In the genomic region with DNA sequence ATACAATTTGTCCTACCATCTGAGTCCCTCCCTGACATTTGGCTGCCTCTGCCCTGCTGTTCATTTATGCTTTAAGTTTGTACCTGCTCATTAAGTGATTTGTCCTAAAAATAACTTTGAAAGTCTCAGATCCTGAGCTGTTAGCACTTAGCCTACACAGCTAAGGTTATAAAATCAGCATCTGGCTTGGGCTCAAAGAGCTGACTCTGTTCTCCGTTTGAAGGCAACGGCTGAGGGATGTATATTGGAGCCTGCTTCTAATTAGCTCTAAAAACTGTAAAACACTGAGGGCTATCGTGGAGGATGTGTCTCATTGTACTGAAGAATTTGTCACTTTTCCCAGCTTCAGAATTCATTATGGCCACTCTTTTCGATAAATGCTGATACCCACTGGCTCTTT, we compare ENCODE assay signal across 27 mouse cellular contexts.
DNase-seq lines count a peak whose midpoint lies in the region; ATAC-seq and TF ChIP-seq lines count a peak whose summit lies in the region.
"Had no signal": no experiment of that assay in that cellular context is flagged by ENCODE, and none has a peak within 500 bp of the region (broad histone marks: within the 10 kb centered on the region; RNA-seq: fewer than 3 reads in every experiment).

No protein-coding gene starts in this region.

- no peaks in the 10 kb centered on the region for H3K4me1 ChIP-seq in midbrain, postnatal 0 days (ENCODE audit: insufficient read depth, low read length)
- H3K4me1 ChIP-seq in midbrain, embryonic 13.5 days (replicated peaks) = no peaks in the 10 kb centered on the region
- H3K4me1 ChIP-seq in limb, embryonic 11.5 days (ENCODE audit: control insufficient read depth, insufficient read depth, low read length) = no peaks in the 10 kb centered on the region
- H3K4me1 ChIP-seq: forebrain, embryonic 12.5 days; heart, embryonic 13.5 days; hindbrain, embryonic 15.5 days; midbrain, embryonic 15.5 days; neural tube, embryonic 12.5 days had no signal

- H3K27me3 ChIP-seq in midbrain, postnatal 0 days (ENCODE audit: insufficient read depth, low read length) = no peaks in the 10 kb centered on the region
- no peaks in the 10 kb centered on the region for H3K27me3 ChIP-seq in midbrain, embryonic 13.5 days
- H3K27me3 ChIP-seq in limb, embryonic 11.5 days (ENCODE audit: control insufficient read depth, insufficient read depth, low read length) = no peaks in the 10 kb centered on the region
- H3K27me3 ChIP-seq: CH12.LX; embryonic facial prominence, embryonic 13.5 days; forebrain, embryonic 12.5 days; heart, embryonic 13.5 days; hindbrain, embryonic 15.5 days; midbrain, embryonic 15.5 days; neural tube, embryonic 12.5 days had no signal

- H3K9ac ChIP-seq in midbrain, postnatal 0 days (replicated peaks; ENCODE audit: low read length, poor library complexity, severe bottlenecking) = no peak overlapping the region
- H3K9ac ChIP-seq in midbrain, embryonic 13.5 days (replicated peaks) = no peak overlapping the region
- H3K9ac ChIP-seq in limb, embryonic 11.5 days (ENCODE audit: low read length) = no peak overlapping the region
- H3K9ac ChIP-seq: embryonic facial prominence, embryonic 13.5 days; forebrain, embryonic 12.5 days; heart, embryonic 13.5 days; hindbrain, embryonic 15.5 days; liver, embryonic 14.5 days; midbrain, embryonic 15.5 days; neural tube, embryonic 12.5 days had no signal

- H3K9me3 ChIP-seq in midbrain, postnatal 0 days (ENCODE audit: low read length) = no peaks in the 10 kb centered on the region
- no peaks in the 10 kb centered on the region for H3K9me3 ChIP-seq in midbrain, embryonic 13.5 days
- H3K9me3 ChIP-seq in limb, embryonic 11.5 days (ENCODE audit: control insufficient read depth, low read length) = no peaks in the 10 kb centered on the region
- H3K9me3 ChIP-seq: embryonic facial prominence, embryonic 13.5 days; forebrain, embryonic 12.5 days; heart, embryonic 13.5 days; hindbrain, embryonic 15.5 days; midbrain, embryonic 15.5 days; neural tube, embryonic 12.5 days had no signal

- no peak for TF ChIP-seq CTCF in midbrain, postnatal 0 days (IDR thresholded peaks at IDR 0.05)

- DNase-seq in embryo, embryonic 10 days (ENCODE audit: low spot score) = peak; percentile 24
- DNase-seq in embryo, embryonic 9.5 days (ENCODE audit: extremely low spot score) = no peak
- peak; percentile 3 for DNase-seq in midbrain, postnatal 0 days (ENCODE audit: low spot score)
- DNase-seq in limb, embryonic 11.5 days (ENCODE audit: low spot score) = peak; percentile 28
- peak; percentile 1 for DNase-seq in telencephalon, adult 2 months (ENCODE audit: low read depth, low spot score)
- DNase-seq in Muller cell, postnatal 12 days (ENCODE audit: inconsistent ontology term) = no peak
- no peak for DNase-seq in retina, embryonic 14.5 days (ENCODE audit: low spot score)
- DNase-seq: adrenal gland, adult 8-10 months; cerebellum, adult 11-12 months; cerebellum, adult 9-11 months; gastrocnemius, postnatal 10 days; heart, postnatal 10 days; kidney, adult 2 months; kidney, postnatal 36 days; liver; lung, adult 2 months; lung, postnatal 10 days had no signal

- no peak overlapping the region for H3K4me3 ChIP-seq in midbrain, postnatal 0 days (ENCODE audit: low read depth, low read length)
- H3K4me3 ChIP-seq in midbrain, embryonic 13.5 days (replicated peaks) = no peak overlapping the region
- H3K4me3 ChIP-seq in limb, embryonic 11.5 days (ENCODE audit: low read depth, low read length) = no peak overlapping the region
- H3K4me3 ChIP-seq: embryonic facial prominence, embryonic 13.5 days; forebrain, embryonic 12.5 days; heart, embryonic 13.5 days; hindbrain, embryonic 15.5 days; layer of hippocampus, adult 2 months; midbrain, embryonic 15.5 days; neural tube, embryonic 12.5 days had no signal

- 72% methylated on average over 4 of the region's 4 CpGs for WGBS in midbrain, postnatal 0 days
- 85% methylated on average over 4 of the region's 4 CpGs for WGBS in midbrain, embryonic 13.5 days
- 7% methylated on average over 4 of the region's 4 CpGs for whole genome bisulfite sequencing in limb, embryonic 11.5 days

- H3K36me3 ChIP-seq in midbrain, postnatal 0 days (ENCODE audit: insufficient read depth, low read length) = no peaks in the 10 kb centered on the region
- H3K36me3 ChIP-seq in midbrain, embryonic 13.5 days = no peaks in the 10 kb centered on the region
- H3K36me3 ChIP-seq in limb, embryonic 11.5 days (ENCODE audit: control insufficient read depth, insufficient read depth, low read length) = no peaks in the 10 kb centered on the region
- H3K36me3 ChIP-seq: embryonic facial prominence, embryonic 13.5 days; forebrain, embryonic 12.5 days; heart, embryonic 13.5 days; hindbrain, embryonic 15.5 days; midbrain, embryonic 15.5 days; neural tube, embryonic 12.5 days had no signal

- no peak overlapping the region for H3K27ac ChIP-seq in midbrain, postnatal 0 days (ENCODE audit: low read depth, low read length)
- H3K27ac ChIP-seq in midbrain, embryonic 13.5 days = no peak overlapping the region
- no peak overlapping the region for H3K27ac ChIP-seq in limb, embryonic 11.5 days (replicated peaks; ENCODE audit: low read depth, low read length)
- H3K27ac ChIP-seq: embryonic facial prominence, embryonic 13.5 days; forebrain, embryonic 12.5 days; heart, embryonic 13.5 days; hindbrain, embryonic 15.5 days; layer of hippocampus, adult 2 months; liver, embryonic 14.5 days; midbrain, embryonic 15.5 days; neural tube, embryonic 12.5 days had no signal

- no peak overlapping the region for H3K4me2 ChIP-seq in midbrain, postnatal 0 days (ENCODE audit: low read depth, low read length, poor library complexity, severe bottlenecking)
- no peak overlapping the region for H3K4me2 ChIP-seq in midbrain, embryonic 13.5 days (replicated peaks)
- H3K4me2 ChIP-seq in limb, embryonic 11.5 days (ENCODE audit: low read depth, severe bottlenecking) = no peak overlapping the region
- H3K4me2 ChIP-seq: embryonic facial prominence, embryonic 13.5 days; forebrain, embryonic 12.5 days; heart, embryonic 13.5 days; hindbrain, embryonic 15.5 days; midbrain, embryonic 15.5 days; neural tube, embryonic 12.5 days had no signal

- ATAC-seq in midbrain, postnatal 0 days (ENCODE audit: low FRiP score) = no peak
- no peak for ATAC-seq in midbrain, embryonic 13.5 days
- ATAC-seq in limb, embryonic 11.5 days (ENCODE audit: insufficient number of reproducible peaks, low FRiP score, low TSS enrichment, low read depth) = peak; percentile 72; the same call in 1 of the 2 replicates
- ATAC-seq: midbrain, embryonic 15.5 days had no signal

Comparison
In these comparisons a context has a peak if more than half of its experiments do, and no peak if none do; other contexts are left out.
1. DNase-seq: peak in embryo, embryonic 10 days (single experiment), midbrain, postnatal 0 days (single experiment), limb, embryonic 11.5 days (single experiment) and telencephalon, adult 2 months (single experiment); none in embryo, embryonic 9.5 days (single experiment), Muller cell, postnatal 12 days (single experiment) and retina, embryonic 14.5 days (single experiment).